Mouse (Mus musculus): Measurements from ENCODE around the gene Olfr437.
"Not testable (repeated sequence)": the region's sequence is repeated elsewhere in the genome, so short reads cannot be mapped to it uniquely, and the experiment has no call there.

The Olfr437 gene

DNA sequence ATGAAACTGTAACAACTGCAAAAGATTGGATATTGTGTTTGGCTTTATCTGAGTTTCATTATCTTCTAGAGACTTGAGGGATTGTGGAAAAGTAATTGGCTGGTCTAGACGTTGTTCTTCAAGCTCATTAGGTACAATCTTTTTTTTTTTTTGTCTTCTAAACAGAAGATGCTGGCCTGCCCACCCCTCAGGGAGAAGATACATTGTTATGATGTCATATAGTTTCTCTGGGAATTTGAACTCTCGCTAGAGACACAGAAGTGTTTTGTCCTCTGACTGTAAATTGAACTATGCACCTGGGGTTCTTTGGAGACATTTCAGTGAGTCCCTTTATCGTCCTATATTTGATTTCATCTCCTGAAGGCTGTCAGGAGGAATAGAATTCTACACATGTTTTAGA is at the start of gene Olfr437:
Olfr437 (plus strand) TSS at position 301 of the 400 bp plus-strand sequence.
- DNase-seq = no peak

DNA sequence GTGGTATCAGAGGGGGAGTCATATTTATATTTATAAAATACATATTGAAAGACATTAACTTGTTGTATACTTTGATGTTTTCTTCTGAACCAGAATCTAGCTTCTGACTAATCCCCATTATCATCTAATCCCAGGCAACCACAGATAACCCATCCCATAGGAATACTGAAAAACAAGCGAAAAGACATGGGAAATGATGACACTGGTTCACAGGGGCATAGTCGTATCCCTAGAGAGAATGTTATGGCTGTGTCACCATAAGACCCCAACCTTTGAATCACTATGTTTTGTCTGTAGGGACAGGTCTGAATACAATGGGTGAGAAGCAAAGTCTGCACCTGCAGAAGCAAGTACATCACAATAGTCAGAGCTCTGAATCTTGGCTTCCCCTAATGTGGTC is 16.8 kb upstream of the Olfr437 start, which contains the start of gene Olfr237-ps1:
Olfr237-ps1 (plus strand) TSS at position 301 of the 400 bp plus-strand sequence.
- DNase-seq = not testable (repeated sequence)

DNA sequence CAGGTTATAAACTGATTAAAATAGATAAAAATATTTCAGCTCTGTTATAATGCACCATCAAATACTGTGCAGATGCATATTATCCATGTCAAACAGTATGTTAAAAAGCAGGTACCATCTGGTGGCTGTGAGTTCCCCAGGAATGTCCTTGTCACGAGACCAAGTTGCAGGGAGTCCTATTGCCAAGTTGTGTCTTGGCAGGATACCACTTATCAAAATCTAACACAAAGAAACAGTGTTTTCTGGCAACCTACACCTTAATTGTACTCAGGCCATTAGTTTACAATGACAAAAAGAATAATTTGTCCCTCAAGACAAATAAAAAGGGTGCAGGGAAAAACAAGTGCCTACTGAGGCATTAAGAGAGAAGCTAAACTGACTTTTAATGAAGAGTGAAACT is 3.6 kb upstream of the Olfr437 start:
- DNase-seq = peak; percentile 49 to 80

DNA sequence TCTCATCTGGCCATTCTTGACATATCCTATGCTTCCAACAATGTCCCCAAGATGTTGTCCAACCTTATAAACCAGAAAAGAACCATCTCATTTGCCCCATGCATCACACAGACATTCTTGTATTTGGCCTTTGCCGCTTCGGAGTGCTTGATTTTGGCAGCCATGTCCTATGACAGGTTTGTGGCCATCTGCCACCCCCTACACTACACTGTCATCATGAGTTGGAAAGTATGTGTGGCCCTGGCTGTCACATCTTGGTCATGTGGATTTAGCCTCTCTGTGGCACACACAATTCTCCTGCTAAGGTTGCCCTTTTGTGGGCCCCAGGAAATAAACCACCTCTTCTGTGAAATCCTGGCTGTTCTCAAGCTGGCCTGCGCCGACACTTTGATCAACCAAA is 4.2 kb downstream of the Olfr437 start:
- DNase-seq = peak; percentile 69 to 80

DNA sequence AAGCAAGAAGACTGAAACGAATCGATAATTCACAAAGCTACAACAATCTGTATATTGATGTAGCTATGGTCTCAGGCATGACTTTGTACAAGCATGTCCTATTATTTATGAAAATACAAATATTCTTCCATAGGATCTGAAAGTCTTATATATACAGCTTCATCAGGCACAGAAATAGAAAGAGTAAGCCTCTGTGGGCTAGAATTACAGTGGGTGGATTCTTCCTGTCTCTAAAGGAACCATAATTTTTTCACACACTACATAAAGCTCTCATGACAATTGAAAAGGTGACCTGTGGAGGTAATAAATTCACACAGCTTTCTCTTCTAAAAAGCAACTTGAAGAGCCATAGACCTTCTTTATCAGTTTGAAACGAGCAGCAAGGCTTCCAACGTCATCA is 8.8 kb downstream of the Olfr437 start, which contains the start of gene Olfr13:
Olfr13 (plus strand) TSS at position 301 of the 400 bp plus-strand sequence.
- DNase-seq = no peak

DNA sequence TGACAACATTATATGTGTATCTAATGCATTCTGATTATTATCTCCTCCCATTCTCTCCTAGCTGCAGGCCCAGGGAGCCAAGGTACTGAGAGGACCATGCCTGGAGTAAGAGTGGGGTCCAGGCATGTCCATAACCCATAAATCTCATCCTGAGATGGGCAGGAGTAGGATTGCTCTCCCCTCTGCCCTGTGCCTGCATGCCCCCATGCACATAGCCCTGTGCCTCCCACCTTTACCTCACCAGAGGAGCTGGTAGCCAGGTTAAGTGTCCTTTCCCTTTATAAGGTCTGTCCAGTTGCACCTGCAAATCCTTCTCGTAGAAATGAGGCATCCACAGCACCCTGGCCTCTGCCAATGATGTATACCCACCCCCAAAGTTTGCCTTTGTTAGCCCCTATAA is 15.0 kb downstream of the Olfr437 start:
- no peak for DNase-seq

DNA sequence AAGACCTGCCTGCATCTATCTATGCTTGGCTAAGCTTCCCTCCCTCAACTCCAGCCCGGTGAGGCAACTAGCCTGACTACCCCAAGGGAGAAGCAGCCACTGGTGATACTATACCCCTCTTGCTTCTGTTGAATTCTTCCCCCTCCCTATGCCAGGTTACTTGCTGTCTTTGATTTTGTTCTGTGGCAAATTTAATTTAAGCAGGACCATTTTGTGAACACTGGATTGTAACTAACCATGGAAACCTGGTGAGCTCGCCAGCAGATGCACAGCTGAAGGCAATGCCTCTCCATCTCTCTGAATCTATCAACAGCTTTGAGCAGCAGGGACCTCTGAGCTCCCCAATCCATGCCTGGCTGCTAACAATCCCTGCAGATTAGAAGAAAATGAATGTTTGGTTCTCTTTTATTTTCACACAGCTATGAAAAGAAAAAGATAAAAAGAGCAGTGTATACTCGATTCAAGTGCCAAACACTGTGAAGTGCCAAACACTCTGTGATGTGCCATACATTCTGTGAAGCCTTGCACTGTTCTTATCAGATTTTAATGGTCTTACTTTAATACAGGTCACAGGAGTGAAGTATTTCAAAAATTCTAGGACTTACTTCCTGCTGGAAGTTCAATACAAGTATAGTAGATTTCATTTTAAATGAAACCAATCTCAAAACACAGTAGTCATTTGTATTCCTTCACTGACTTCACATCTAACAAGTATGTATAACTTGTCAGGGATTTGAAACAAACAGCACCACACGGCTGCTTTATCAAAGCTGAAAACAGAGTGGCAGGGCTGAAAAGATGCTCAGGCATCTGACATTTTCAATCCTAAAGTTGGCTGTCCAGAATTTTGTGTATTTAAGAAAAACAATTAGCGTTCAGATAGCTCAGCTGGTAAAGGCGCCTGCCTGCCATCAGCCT is 15.8 kb downstream of the Olfr437 start:
- no peak for DNase-seq

DNA sequence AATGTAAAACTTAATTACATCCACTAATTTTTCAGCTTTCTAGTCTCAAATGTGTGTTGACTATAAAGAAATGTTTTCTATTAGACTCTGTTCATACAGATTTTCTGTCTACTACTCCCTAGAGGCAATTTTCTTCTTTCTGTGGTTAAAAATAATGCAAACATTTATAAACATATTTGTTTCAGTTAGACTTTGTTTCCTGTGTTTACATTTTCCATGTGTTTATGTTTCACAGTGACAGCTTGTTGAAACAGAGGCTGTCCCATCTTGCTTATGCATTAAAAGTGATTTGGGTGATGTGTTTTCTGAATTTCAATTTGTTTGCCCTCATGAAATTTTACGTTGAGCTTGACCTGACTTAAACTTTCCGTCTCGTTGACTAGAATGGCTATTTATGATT is 27.9 kb downstream of the Olfr437 start:
- DNase-seq = no peak

DNA sequence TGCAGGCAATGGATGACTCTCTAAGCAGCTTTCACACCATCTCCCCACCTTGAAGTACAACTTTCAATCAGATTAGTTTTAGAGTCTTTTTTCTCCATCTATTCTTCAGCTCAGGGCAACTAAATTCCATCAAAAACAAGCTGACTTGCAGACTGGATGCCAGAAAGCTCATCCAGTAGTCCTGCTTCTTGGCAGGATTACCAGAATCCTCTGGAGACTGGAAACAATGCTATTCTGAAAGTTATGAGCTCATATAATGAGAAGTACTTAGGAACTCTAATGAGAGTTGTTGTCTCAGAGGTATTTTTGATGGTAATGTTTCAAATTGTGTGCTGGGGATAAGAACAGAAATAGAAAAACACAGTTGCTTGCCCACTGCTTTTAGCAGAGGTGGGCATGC is 33.7 kb downstream of the Olfr437 start, which contains the start of gene Olfr435:
Olfr435 (plus strand) TSS at position 366 of the 400 bp plus-strand sequence.
- no peak for DNase-seq

DNA sequence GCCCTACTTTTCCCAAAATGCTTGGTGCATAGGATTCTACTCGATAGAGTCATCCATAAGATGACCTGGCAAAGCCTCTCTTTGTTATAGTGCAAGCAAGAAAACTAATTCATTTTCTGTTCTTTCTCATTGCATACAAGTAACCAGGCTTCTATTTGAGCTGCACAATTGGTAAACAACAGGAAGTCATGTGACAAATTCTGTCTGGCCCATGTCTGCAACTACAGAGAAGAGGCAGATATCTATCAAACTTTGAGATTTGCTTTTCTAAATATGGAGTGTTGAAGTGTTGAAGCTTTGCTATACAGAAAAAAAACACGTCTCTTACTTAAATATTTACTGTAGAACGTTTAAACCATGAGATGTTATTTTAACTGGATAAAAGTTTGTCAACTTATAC is 35.0 kb downstream of the Olfr437 start:
- no peak for DNase-seq

DNA sequence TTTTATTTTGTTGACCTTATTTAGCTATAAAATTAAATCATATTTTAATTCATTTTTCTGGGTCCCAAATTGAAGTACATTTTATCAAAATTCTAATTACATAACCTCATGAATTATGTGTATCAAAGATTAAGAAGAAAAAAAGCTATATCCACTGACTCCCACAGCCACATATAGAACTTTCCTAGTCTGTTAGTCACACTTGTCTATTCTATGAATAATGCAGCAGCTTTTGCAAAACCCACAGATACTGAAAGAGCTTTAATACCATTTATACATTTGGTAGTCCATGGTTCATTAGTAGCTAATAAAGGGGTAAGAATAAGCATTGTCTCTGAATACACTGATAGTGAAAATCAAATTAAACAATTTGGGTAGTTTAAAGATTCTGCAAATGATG is 39.7 kb downstream of the Olfr437 start:
- no peak for DNase-seq

DNA sequence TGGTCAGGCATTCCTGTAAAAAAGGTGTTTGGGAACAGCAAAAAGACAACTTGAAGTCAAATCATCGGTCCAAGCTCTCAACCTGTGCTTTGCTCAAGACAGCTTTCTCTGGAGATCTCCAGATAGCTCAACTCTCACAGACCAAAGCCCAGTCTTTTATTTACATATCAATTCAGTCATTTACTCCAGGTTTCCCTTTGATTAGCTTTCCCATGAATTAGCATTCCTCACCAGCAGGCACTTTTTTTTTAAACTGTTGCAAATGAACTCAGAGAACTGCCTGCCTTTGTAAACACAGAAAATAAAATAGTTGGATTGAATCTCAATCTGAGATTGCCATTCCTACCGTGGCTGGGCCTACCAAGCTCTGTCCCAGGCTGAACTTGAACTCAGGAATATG is 42.3 kb downstream of the Olfr437 start:
- no peak for DNase-seq

DNA sequence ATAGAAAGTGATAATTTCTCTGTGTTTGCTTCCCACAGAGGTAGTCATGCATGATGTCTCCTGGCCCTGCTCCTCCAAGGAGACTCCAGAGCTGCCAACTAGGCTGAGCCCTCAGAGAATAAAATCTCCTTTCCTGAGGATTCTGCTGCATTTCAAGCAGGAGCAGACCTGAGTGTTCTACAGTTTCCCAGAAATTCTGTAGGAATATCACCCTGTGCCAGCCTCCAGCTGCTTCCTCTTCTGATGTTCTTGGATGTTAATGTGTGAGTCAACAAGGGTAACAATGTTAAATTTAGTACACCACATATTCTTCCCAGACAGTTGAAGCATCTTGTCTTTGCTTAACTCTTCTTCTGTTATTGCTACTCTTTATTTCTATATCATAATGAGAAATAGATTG is 49.8 kb downstream of the Olfr437 start, which contains the start of gene Olfr434:
Olfr434 (plus strand) TSS at position 149 of the 400 bp plus-strand sequence.
- DNase-seq = not testable (repeated sequence)
